Mouse (Mus musculus) embryonic fibroblast, embryonic 13.5 days (primary cell): ENCODE results near the gene Tmtc2.

Experiments used
- CTCF ChIP-seq: IDR thresholded peaks from 2 replicates; pipeline ENCODE4 v1.5.1; 2011; ENCODE audit warnings: mild to moderate bottlenecking, control low read depth, low read length, moderate library complexity, borderline replicate concordance; ENCODE audit not compliant: insufficient read depth
- POLR2A ChIP-seq: IDR thresholded peaks from 2 replicates; pipeline ENCODE4 v1.6.1; 2011; ENCODE audit warnings: low read depth, mild to moderate bottlenecking, control low read depth, low read length, moderate library complexity

DNA sequence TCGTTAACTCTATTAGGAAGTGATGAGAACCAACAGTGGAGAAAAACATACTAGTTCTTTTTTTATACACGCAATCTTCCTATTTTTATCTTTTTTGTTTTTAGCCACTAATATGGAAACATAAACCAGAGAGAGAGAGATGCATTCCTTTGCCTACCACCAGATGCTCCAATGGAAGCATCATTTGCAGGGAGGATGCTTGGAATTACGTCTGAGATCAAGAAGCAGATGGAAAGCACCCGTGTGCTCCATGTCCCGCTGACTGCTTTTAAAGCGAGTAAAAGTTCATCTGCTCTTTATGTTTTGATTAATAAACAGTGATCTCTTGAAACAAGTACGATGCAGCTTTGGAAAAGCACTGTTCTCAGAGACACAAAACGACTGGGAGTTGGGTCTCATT lies 24.6 kb upstream of the Tmtc2 start:
- TF ChIP-seq POLR2A (no peak), CTCF (no peak)
